Mouse (Mus musculus): ENCODE data around the gene Gcnt7. TPM values are rescaled to one million over a fixed set of nuclear protein-coding genes. Genes with fewer than 3 reads are reported as not detected.

The Gcnt7 gene
- 0.86 and 1.1 TPM in 2 replicates for polyA plus RNA-seq (2014; fragmentation: Nextera tagmentation; extraction: Ambion mirVana)

DNA sequence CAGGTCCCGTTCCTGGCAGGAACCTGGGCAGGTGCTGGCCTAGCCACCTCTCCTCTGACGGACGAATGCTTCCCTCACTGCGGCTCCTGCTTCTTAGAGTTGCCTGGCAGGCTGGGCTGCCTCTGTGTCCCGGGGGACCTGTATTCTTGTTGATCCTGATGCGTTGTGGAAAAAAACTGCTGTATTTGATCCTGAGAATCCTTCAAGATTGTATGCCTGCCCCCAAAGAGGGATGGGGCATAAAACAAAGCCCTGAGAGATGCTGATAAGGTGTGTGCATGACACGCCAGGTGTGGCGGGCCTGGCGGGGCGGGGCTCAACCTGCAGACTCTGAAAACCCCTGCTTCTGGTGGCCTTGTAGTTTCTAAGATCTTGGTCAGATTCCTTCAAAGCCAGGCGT lies at the start of gene Gcnt7:
Gene Gcnt7 (minus strand): TSS at position 101 of the 400 bp plus-strand sequence.
- H3K4me2 ChIP-seq (replicated peaks), result no peak within 1 kb of the TSS
- H3K9ac ChIP-seq, result no peak within 1 kb of the TSS
- no peak for DNase-seq (ENCODE audit: low spot score)
- H3K27me3 ChIP-seq (ENCODE audit: control insufficient read depth, insufficient read depth, low read length), result no peaks in the 10 kb centered on the region
- 88% methylated on average over 11 of the region's 11 CpGs for WGBS
- H3K27ac ChIP-seq, result no peak within 1 kb of the TSS
- peaks cover 50% of the 10 kb centered on the region for H3K36me3 ChIP-seq (replicated peaks; ENCODE audit: control insufficient read depth, insufficient read depth)
- no peaks in the 10 kb centered on the region for H3K9me3 ChIP-seq (ENCODE audit: control insufficient read depth, low read length)
- ATAC-seq (ENCODE audit: low FRiP score), result no peak
- no peaks in the 10 kb centered on the region for H3K4me1 ChIP-seq (replicated peaks; ENCODE audit: control insufficient read depth, insufficient read depth, low read length)
- H3K4me3 ChIP-seq (replicated peaks; ENCODE audit: low read length), result no peak within 1 kb of the TSS

DNA sequence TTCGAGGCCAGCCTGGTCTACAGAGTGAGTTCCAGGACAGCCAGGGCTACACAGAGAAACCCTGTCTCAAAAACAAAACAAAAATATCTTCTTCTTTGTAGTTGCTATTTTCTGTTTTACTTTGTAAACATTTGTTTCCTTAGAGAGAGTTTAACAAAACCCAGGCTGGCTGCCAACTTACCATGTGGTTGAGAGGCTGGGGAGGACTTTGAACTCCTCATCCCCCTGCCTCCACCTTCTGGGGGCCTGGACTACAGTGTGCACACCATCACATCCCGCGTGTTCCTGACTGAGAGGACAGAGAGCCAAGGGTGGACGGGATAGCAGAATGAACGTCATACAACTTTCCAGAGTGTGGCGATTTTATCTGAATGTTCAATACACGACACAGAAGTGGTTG lies 47.7 kb upstream of the Gcnt7 start:
- no peaks in the 10 kb centered on the region for H3K4me1 ChIP-seq (replicated peaks; ENCODE audit: control insufficient read depth, insufficient read depth, low read length)
- H3K36me3 ChIP-seq (replicated peaks; ENCODE audit: control insufficient read depth, insufficient read depth), result no peaks in the 10 kb centered on the region
- no peak overlapping the region for H3K4me2 ChIP-seq (replicated peaks)
- no peak overlapping the region for H3K27ac ChIP-seq
- H3K4me3 ChIP-seq (replicated peaks; ENCODE audit: low read length), result no peak overlapping the region
- no peak overlapping the region for H3K9ac ChIP-seq
- H3K27me3 ChIP-seq (ENCODE audit: control insufficient read depth, insufficient read depth, low read length), result no peaks in the 10 kb centered on the region
- no peak for DNase-seq (ENCODE audit: low spot score)
- no peak for ATAC-seq (ENCODE audit: low FRiP score)
- H3K9me3 ChIP-seq (ENCODE audit: control insufficient read depth, low read length), result no peaks in the 10 kb centered on the region
- WGBS, result 88% methylated on average over 7 of the region's 7 CpGs

DNA sequence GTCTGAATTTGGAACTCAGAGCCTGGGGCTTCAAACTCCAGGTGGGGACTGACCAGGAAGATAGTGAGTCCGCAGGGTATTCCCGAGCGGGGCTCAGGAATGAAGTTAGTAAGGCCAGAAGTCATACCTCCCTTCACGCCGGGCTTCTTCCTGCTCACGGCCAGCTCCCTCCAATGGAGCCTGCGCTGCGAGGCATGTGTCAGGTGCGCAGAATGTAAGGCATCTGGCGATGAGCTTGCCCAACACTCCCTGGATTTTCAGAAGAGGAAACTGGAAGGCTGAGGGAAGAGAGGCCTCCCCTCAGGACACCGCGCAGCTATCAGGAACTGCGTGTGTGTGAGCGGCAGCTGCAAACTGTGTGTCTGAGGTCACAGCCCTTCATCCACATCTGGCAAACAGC lies 43.8 kb upstream of the Gcnt7 start:
- Histone ChIP-seq H3K4me1 (replicated peaks; ENCODE audit: control insufficient read depth, insufficient read depth, low read length) (no peaks in the 10 kb centered on the region), H3K36me3 (replicated peaks; ENCODE audit: control insufficient read depth, insufficient read depth) (no peaks in the 10 kb centered on the region), H3K4me2 (replicated peaks) (no peak overlapping the region), H3K4me3 (replicated peaks; ENCODE audit: low read length) (no peak overlapping the region), H3K27ac (no peak overlapping the region), H3K27me3 (ENCODE audit: control insufficient read depth, insufficient read depth, low read length) (no peaks in the 10 kb centered on the region), H3K9me3 (ENCODE audit: control insufficient read depth, low read length) (no peaks in the 10 kb centered on the region), H3K9ac (no peak overlapping the region)
- no peak for ATAC-seq (ENCODE audit: low FRiP score)
- WGBS, result 74% methylated on average over 14 of the region's 14 CpGs
- DNase-seq (ENCODE audit: low spot score), result no peak

DNA sequence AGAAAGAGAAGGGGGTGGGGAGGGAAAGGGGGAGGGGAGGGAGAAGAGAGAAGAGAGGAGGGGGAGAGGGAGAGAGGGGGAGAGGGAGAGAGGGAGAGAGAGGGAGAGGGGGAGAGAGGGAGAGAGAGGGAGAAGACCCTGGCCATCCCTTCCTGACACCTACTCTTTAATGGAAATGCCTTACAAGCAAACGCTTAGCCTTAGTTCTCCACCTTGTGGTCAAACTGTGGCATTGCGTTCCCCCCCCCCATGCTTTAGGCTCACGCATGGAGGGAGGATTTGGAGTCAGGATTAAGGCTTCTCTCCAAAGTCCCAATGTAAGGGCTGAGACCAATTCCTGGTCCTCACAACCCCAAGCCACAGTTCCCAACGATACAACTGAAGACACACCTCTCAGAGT lies 42.9 kb upstream of the Gcnt7 start:
- WGBS, result 1% methylated on average over 4 of the region's 4 CpGs
- H3K9ac ChIP-seq, result no peak overlapping the region
- DNase-seq (ENCODE audit: low spot score), result peak; percentile 79

DNA sequence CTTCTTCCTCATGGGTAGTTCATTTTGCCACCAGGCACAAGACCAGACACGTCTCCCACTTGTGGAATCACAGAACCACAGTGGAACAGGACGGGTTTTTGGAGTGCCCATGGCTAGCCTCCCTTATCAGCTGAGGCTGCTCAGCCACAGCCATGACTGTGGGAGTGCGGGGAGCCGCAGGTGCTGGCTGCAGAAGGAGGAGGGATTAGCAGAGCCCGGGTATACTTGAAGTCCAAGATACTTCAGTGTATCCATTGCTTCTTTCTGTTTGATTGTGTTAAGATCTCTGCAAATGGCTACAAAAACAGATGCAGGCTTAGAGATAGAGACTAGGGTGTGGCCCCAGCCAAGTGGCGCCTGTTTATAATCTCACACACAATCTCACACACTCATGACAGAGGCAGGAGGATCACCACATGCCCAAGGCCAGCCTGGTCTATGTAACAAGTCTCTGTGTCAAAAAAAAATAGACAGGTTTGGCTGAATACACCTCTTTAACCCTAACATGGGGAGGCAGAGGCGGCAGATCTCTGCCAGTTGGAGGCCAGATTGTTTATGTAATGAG lies 42.4 kb upstream of the Gcnt7 start:
- no peak for ATAC-seq (ENCODE audit: low FRiP score)
- H3K27ac ChIP-seq, result no peak overlapping the region
- H3K4me1 ChIP-seq (replicated peaks; ENCODE audit: control insufficient read depth, insufficient read depth, low read length), result no peaks in the 10 kb centered on the region
- DNase-seq (ENCODE audit: low spot score), result no peak
- no peaks in the 10 kb centered on the region for H3K9me3 ChIP-seq (ENCODE audit: control insufficient read depth, low read length)
- H3K27me3 ChIP-seq (ENCODE audit: control insufficient read depth, insufficient read depth, low read length), result no peaks in the 10 kb centered on the region
- no peak overlapping the region for H3K4me3 ChIP-seq (replicated peaks; ENCODE audit: low read length)
- H3K36me3 ChIP-seq (replicated peaks; ENCODE audit: control insufficient read depth, insufficient read depth), result no peaks in the 10 kb centered on the region
- H3K9ac ChIP-seq, result no peak overlapping the region
- H3K4me2 ChIP-seq (replicated peaks), result no peak overlapping the region
- WGBS, result 68% methylated on average over 7 of the region's 7 CpGs

More for the DNA sequence above, 42.9 kb upstream of the Gcnt7 start:
- Histone ChIP-seq H3K27ac (no peak overlapping the region), H3K4me1 (replicated peaks; ENCODE audit: control insufficient read depth, insufficient read depth, low read length) (no peaks in the 10 kb centered on the region), H3K27me3 (ENCODE audit: control insufficient read depth, insufficient read depth, low read length) (no peaks in the 10 kb centered on the region), H3K9me3 (ENCODE audit: control insufficient read depth, low read length) (no peaks in the 10 kb centered on the region), H3K36me3 (replicated peaks; ENCODE audit: control insufficient read depth, insufficient read depth) (no peaks in the 10 kb centered on the region), H3K4me3 (replicated peaks; ENCODE audit: low read length) (no peak overlapping the region), H3K4me2 (replicated peaks) (no peak overlapping the region)
- no peak for ATAC-seq (ENCODE audit: low FRiP score)

DNA sequence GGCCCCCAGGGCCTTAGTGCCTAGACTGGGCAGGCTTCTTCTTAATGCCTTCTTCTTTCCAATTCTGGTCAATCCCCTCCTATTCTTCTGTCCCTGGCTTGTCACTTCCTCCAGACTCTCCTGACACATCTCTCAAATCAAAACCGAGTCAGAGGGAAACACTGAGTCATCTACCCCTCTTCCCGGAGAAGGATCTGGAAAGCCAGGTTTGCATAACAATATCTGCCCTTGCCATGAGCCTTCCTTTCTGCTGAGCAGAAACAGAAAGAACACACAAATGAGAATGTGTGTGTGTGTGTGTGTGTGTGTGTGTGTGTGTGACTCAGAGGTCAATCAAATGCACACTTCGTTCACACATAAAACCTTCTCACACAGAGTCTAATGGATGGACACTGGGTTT lies 40.4 kb upstream of the Gcnt7 start:
- no peak overlapping the region for H3K4me2 ChIP-seq (replicated peaks)
- no peaks in the 10 kb centered on the region for H3K4me1 ChIP-seq (replicated peaks; ENCODE audit: control insufficient read depth, insufficient read depth, low read length)
- 25% methylated on average over 3 of the region's 3 CpGs for WGBS
- no peaks in the 10 kb centered on the region for H3K27me3 ChIP-seq (ENCODE audit: control insufficient read depth, insufficient read depth, low read length)
- H3K36me3 ChIP-seq (replicated peaks; ENCODE audit: control insufficient read depth, insufficient read depth), result no peaks in the 10 kb centered on the region
- DNase-seq (ENCODE audit: low spot score) (no peak), ATAC-seq (ENCODE audit: low FRiP score) (no peak)
- no peak overlapping the region for H3K4me3 ChIP-seq (replicated peaks; ENCODE audit: low read length)
- no peak overlapping the region for H3K27ac ChIP-seq
- H3K9me3 ChIP-seq (ENCODE audit: control insufficient read depth, low read length), result no peaks in the 10 kb centered on the region
- H3K9ac ChIP-seq, result no peak overlapping the region

DNA sequence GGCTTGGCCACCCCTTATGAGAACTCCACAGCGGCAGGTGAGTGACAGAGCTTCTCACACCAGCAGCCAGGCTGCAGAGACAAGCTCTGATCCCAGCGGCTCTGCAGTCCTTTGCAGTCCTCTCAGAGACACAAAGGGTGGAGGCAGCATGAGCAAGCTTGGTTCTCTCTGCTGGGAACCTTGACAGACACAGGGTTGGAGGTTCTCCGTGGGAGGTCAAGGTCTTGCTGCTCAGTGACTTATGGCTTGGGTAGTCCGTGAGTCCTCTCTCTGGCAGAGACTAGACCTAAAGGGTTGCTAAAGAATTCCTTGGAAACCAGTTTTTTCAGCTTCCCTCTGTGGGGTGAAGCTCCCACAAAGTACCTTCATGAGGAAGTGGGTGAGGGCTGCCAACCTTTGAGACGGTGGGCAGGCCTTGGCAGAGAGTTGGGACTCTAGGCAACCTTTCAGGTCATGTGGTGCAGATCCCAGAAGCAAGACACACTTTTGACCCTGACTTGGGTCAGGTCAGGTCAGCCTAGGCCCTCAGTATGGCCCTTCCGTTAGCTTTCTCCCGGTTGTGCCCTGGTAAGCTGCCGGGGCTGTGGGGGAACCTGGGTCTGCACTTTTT lies 38.4 kb upstream of the Gcnt7 start:
- Histone ChIP-seq H3K27ac (no peak overlapping the region), H3K4me2 (replicated peaks) (no peak overlapping the region), H3K36me3 (replicated peaks; ENCODE audit: control insufficient read depth, insufficient read depth) (no peaks in the 10 kb centered on the region), H3K27me3 (ENCODE audit: control insufficient read depth, insufficient read depth, low read length) (no peaks in the 10 kb centered on the region), H3K9ac (no peak overlapping the region), H3K4me3 (replicated peaks; ENCODE audit: low read length) (no peak overlapping the region), H3K4me1 (replicated peaks; ENCODE audit: control insufficient read depth, insufficient read depth, low read length) (no peaks in the 10 kb centered on the region), H3K9me3 (ENCODE audit: control insufficient read depth, low read length) (no peaks in the 10 kb centered on the region)
- no peak for DNase-seq (ENCODE audit: low spot score)
- 74% methylated on average over 8 of the region's 8 CpGs for WGBS
- ATAC-seq (ENCODE audit: low FRiP score), result no peak

DNA sequence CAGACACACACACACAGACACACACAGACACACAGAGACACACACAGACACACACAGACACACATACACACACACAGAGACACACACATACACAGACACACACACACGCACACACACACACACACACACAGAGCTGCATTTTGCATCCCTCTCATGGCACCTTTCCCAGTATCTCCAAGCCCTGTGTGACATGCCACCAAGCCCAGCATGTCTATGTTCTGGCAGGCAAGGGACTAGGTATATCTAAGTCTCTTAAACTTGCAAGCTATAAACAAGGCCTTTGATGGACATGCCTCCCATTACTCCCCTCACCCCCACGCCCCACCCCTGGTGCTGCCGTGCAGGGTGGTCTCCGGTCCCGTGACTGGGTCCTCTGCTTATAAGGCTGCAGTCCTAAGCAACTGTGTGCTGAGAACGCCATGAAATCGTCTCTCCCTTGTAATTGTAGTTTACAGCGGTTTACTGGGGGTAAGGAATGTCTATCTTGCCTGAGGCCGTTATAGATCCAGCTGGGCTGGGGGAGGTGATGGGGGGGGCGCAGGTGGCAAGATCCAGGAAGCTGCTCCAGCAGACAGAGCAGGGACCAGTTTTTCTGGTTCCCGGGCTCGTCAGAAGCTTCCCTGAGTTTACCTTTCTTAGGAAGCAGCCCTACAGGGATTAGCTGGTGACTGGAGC lies 26.4 kb upstream of the Gcnt7 start:
- Histone ChIP-seq H3K4me3 (replicated peaks; ENCODE audit: low read length) (no peak overlapping the region), H3K27ac (no peak overlapping the region), H3K4me1 (replicated peaks; ENCODE audit: control insufficient read depth, insufficient read depth, low read length) (no peaks in the 10 kb centered on the region), H3K27me3 (ENCODE audit: control insufficient read depth, insufficient read depth, low read length) (no peaks in the 10 kb centered on the region), H3K4me2 (replicated peaks) (no peak overlapping the region), H3K9ac (no peak overlapping the region), H3K36me3 (replicated peaks; ENCODE audit: control insufficient read depth, insufficient read depth) (no peaks in the 10 kb centered on the region), H3K9me3 (ENCODE audit: control insufficient read depth, low read length) (no peaks in the 10 kb centered on the region)
- 48% methylated on average over 12 of the region's 12 CpGs for WGBS
- no peak for ATAC-seq (ENCODE audit: low FRiP score)
- DNase-seq (ENCODE audit: low spot score), result no peak

DNA sequence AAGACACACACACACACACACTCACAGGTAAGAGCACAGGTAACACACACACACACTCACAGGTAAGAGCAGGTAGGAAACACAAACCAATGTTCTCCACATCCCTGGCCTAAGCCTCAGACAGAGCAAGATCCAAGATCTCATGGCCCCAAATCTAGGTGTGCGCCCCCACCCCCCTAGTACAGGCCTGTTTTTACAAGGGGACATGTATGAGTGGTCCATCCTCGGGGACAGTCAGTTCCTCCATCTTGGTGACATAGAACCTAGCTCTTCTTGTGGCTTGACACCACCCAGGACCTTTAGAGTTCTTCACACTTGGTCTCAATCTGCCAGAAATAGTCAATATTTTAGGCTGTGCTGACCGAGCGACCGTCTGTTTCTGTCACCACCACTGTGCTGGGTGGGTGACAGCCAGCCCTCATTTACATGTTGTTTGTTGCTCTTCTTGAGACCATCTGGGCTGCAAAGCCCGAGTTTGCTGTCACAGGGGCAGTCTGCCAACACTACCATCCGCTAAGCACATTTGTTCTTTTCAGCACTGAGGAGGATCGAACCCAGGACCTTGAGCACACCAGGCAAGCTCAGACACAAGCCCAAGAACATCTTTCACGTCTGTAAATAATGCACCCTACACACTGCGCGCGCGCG lies 25.5 kb upstream of the Gcnt7 start:
- no peaks in the 10 kb centered on the region for H3K4me1 ChIP-seq (replicated peaks; ENCODE audit: control insufficient read depth, insufficient read depth, low read length)
- H3K9me3 ChIP-seq (ENCODE audit: control insufficient read depth, low read length), result no peaks in the 10 kb centered on the region
- H3K9ac ChIP-seq, result no peak overlapping the region
- no peak overlapping the region for H3K4me3 ChIP-seq (replicated peaks; ENCODE audit: low read length)
- ATAC-seq (ENCODE audit: low FRiP score) (no peak), DNase-seq (ENCODE audit: low spot score) (peak; percentile 45)
- no peak overlapping the region for H3K27ac ChIP-seq
- H3K4me2 ChIP-seq (replicated peaks), result no peak overlapping the region
- H3K36me3 ChIP-seq (replicated peaks; ENCODE audit: control insufficient read depth, insufficient read depth), result no peaks in the 10 kb centered on the region
- 81% methylated on average over 14 of the region's 14 CpGs for WGBS
- no peaks in the 10 kb centered on the region for H3K27me3 ChIP-seq (ENCODE audit: control insufficient read depth, insufficient read depth, low read length)
